Mouse (Mus musculus): ENCODE measurements around the gene Chst5.

The Chst5 gene

DNA sequence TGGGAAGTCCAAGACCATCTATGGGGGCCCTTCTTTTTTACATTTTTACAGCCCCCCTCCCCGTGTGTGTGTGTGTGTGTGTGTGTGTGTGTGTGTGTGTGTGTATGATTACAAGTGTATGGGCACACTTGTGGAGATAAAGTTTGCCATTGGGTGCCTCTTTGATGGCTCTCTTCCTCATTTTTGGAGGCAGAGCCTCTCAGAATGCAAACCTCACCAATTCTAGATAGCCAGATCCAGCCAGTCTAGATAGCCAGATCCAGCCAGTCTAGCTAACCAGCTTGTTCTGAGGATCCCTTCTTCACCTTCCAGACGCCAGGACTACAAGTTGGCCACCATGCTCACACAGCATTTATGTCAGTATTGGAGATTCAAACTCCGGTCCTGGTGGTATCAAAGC is 39.0 kb downstream of the Chst5 start:
- DNase-seq (ENCODE audit: low read depth) = no peak

DNA sequence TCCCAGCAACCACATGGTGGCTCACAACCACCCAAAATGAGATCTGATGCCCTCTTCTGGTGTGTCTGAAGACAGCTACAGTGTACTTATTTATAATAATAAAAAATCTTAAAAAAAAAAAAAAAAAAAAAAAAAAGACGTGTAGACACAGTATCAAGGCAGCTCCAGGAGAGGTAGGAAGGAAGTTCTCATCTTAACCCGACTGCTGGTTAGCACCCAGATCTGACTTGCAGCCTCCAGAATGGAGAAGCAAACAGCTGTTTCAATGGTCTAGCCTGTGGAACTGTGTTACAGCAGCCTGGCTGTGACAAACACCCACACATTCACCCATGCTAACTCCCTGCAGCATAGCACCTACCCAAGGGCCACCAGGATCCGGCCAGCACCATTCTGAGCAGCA is 39.9 kb downstream of the Chst5 start:
- no peak for DNase-seq (ENCODE audit: low read depth)

DNA sequence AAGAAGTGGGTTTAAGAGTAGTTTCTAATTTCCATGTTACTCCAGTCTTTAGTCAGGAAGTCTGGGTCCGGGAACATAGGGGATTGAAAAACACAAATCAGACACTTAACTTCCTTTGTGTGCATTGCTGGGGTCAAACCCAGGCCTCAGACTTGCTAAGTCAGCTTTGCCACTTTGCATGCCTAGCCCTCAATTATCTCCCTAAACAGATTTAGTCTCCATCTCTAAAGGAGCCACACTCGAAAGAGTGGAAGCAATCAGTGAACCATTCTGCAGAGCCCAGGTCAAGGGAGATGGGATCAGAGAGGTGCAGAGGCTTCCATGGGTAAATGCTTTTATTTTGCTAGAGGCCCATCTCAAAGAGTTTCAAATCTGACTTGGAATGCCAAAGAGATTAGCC is 41.6 kb downstream of the Chst5 start:
- no peak for DNase-seq (ENCODE audit: low read depth)

DNA sequence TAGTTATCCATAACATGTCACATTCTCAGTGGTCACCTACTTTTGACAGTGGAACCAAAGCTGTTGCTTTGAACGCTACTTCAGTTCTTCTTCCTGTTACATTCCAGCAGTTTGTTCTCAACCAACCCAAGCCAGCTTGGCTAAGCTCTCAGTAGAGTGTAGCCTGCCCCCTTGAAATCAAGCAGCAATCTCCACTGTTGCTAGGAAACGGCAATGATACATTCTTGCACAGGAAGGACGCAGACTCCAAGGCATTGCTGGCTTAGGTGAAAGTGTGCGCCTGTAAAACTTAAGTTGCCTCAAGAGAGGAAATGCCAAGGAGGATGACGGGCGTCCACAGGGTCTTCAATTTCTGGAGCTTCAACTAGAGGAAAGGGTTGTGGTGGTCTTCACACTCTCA is 44.4 kb downstream of the Chst5 start:
- DNase-seq (ENCODE audit: low read depth) = no peak

DNA sequence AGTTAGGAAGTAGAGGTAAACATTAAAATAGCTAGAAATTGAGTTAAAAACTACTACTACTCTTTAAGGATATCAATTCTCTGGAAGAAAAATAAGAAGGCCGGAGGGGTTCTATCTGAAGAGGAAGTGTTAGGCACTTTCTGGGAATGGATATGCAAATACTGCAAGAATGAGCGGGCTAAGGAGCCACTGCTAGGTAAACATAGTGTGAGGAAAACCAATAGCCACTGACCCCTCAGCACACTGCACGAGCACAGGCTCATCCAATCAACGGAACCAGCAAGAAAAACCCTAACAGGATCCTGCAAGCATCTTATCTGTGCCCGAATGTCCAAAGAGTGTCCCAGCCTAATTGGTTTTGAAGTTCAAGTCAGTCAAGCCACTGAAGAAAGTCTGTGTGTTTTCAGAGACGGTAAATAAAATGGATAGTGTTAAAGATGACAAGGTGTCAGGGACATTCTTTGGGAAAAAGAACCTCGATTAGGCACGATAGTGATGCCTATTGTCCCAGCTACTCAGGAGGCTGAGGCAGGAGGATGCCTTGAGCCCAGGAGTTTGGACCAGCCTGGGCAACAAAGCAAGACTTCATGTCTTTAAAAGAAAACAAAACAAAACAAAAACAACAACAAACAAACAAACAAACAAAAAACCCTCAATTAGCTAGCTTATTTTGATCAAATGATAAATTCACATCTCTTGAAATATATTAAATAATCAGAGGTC is 45.0 kb downstream of the Chst5 start:
- no peak for DNase-seq (ENCODE audit: low read depth)

DNA sequence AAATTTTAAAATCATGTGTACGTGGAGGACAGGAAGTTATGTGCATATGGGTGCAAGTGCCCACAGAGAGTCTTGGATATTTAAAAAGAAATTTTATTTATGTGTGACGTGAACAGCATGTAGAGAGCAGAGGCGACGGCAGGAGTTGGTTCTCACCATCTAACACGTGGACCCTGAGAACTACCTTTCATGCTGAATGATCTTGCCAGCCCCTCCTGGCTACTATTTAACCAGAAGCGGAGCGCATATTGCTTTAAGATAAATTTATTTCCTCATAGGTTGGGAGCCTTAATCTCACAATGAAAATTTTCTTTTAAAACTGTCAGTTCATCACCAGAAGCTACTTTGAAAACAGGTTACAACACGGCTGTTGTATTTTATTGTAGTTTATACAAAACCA is 45.6 kb downstream of the Chst5 start:
- DNase-seq (ENCODE audit: low read depth) = no peak

DNA sequence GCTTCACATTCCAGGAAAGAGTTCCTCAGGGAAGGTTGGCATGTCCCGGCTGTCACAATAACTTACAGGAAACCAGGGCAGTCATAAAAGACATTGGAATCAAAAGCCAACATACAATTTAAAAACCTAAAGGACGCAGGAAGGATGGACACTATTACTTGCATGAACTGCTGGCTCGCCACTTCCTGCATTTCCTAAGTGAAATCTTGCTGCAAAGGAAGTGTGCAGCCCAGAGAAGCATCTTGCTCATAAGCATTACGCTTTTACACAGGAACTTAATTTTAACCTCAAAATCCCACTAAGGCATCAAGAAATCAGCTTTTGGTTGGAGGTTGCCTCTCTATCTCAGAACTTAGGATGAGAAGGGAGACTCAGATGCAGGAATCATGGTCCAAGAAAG is 47.0 kb downstream of the Chst5 start:
- DNase-seq (ENCODE audit: low read depth) = no peak

DNA sequence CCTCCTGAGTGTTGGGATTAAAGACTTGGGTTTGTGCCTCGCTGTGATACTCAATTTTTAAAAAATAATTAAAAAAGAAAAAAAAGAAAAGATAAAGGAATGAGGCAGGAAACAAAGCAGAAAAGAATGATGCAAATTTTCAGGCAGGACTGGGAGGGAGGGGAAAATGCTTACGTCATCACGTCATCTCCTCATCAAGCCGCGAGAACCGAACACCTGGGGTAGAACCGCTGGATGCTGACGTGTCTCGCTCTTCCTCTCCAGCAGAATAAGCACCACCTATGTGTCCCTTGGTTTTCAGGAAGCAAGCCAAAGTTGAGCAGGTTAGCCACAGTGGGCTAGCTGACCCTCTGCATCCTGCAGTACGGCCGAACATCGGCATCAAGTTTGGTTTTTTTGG is 54.3 kb downstream of the Chst5 start:
- DNase-seq (ENCODE audit: low read depth) = no peak

DNA sequence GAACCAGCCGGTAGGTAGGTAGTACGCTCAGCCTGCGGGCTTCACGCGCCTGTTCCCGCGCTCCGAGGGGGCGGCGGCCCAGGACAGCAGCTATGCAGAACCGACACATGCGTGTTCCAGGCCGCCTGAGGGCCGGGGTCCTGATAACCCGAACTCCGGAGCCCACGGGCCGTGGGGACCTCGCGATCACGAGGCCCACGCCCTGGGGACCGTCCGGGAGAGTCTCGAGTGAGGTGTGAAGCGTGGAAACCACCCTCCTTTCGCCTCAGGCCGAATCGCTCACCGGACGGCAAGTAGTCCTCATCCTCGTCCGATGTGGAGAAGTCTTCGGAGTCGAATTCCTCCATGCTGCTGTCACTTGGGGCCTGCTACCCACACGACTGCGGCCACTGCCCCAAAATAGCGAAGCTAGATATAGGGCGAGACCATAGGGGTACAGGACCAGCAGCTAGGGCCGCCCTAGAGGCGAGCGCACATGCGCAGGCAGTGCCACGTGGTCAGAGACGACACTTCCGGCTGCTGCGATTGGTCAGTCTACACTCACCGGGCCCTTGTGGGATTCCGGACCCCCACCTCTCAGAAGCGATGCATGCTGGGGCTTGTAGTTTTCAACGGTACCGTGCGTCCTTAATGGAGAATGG is 56.3 kb downstream of the Chst5 start, which contains the start of gene Cfdp1:
Gene Cfdp1 (minus strand): TSS at position 431 of the 641 bp plus-strand sequence.
- DNase-seq (ENCODE audit: low read depth) = peak; percentile 97

DNA sequence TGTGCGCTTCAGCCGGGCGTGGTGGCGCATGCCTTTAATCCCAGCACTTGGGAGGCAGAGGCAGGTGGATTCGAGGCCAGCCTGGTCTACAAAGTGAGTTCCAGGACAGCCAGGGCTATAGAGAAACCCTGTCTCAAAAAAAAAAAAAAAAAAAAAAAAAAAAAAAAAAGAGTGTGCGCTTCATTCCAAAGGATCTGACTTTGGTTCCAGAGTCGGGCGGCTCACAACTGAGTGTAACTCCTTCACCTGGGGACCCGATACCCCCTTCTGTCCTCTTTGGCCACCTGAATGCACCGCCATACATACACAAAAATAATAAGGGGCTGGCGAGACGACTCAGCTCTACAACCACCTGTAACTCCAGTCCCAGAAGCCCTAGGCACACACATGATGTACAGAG is 57.0 kb downstream of the Chst5 start:
- DNase-seq (ENCODE audit: low read depth) = peak; percentile 2

DNA sequence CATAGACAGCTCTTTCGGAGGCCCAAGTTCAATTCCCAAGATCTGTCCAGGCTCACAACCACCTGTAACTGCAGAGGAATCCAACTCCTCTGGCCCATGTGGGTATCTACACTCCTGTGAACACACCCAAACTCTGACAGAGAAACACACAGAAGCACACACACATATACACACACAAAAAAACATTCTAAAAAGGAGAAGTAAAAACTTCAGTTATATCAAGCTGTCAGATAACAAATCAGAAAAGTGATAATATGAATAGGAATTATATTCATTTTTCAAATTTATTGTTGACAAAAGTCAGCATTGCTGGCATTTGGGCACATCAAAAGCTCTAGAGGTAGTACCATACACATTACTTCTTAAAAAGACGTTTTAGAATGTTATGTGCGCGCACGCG is 63.5 kb downstream of the Chst5 start:
- no peak for DNase-seq (ENCODE audit: low read depth)

All from NIH3T3 (cell line).